Mouse (Mus musculus): Measurements from ENCODE around the gene Hoxa7. TPM values are rescaled to one million over a fixed set of nuclear protein-coding genes. Genes with fewer than 3 reads are reported as not detected.

Hoxa7 gene
- polyA plus RNA-seq, 1 experiment from 2014 or later = not detected

DNA sequence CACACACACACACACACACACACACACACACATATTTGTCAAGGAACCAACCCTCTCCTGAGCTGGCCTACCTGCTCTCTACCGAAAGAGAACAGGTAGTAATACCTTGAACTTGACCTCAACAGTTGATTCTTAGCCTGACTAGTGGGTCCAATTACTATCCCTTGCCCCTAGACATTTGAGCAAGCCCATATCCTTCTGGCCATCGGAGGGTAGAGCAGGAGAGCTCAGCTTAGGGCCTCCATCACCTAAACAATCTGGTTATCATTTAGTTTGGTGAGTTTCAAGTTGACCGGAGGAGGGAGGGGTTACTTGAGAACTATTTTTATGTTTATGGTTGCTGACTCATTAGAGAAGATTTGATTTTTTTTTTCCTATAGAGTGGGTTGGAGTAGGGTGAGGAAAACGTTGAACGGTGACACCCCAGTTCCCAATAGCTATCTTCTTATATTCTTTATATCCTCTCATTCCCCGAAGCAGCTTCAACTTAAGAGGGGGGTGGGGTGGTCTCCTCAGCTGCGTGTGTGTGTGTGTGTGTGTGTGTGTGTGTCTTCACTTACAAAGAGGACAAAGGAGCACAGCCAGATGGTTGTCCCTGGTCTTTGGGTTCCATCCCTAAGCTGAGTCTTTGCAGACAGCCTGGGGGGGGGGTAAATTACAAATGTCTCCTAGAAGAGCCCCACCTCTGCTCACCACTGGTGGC lies 29.7 kb upstream of the Hoxa7 start:
- Histone ChIP-seq H3K4me1 (no peaks in the 10 kb centered on the region), H3K4me2 (no peak overlapping the region), H3K36me3 (replicated peaks) (no peaks in the 10 kb centered on the region), H3K9ac (no peak overlapping the region), H3K4me3 (no peak overlapping the region), H3K27me3 (replicated peaks) (peaks cover 93% of the 10 kb centered on the region), H3K27ac (no peak overlapping the region), H3K9me3 (no peaks in the 10 kb centered on the region)
- 12% methylated on average over 7 of the region's 7 CpGs for WGBS
- ATAC-seq (replicated peaks) = no peak

DNA sequence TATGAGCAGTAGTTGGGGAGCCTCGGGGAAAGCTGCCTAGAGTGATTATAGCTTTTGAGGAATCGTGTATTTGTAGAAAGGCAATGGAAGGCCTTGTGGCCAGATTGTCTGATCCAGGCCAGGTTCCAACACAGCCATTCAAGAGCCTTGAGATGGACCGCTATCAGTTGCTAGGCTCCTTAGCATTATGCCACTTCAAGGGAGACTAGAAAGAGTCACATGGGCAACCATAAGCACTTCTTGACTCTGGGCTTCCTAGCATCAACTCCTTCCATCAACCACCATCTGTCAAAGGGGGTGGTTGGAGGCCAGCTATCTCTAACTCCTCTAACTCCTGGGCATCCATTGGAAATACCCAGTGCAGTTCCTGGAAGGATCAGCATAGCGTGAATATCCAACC lies 28.2 kb upstream of the Hoxa7 start:
- Histone ChIP-seq H3K27me3 (replicated peaks) (peaks cover 96% of the 10 kb centered on the region), H3K27ac (no peak overlapping the region), H3K36me3 (replicated peaks) (no peaks in the 10 kb centered on the region), H3K9me3 (no peaks in the 10 kb centered on the region), H3K4me3 (no peak overlapping the region), H3K4me2 (no peak overlapping the region), H3K4me1 (no peaks in the 10 kb centered on the region), H3K9ac (no peak overlapping the region)
- ATAC-seq (replicated peaks) = no peak
- 1% methylated on average over 4 of the region's 4 CpGs for WGBS

DNA sequence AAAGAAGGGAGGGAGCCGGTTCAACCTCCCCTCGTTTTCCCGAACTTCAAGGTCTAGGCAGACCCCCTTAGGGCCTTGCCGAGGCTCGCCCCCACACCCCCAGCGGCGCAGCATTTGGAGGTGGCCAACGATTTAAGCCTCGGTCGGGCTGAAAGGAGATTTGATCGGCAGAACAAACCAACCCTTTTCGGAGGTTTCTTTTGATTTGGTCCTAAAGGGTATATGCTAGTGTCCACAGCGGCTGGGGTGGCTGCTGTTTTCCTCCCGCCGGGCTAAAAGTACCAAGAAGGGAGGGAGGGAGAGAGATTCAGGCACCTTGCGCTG lies 27.7 kb upstream of the Hoxa7 start:
- ATAC-seq (replicated peaks) = no peak
- no peak overlapping the region for H3K27ac ChIP-seq
- peaks cover 97% of the 10 kb centered on the region for H3K27me3 ChIP-seq (replicated peaks)
- no peaks in the 10 kb centered on the region for H3K36me3 ChIP-seq (replicated peaks)
- no peak overlapping the region for H3K4me2 ChIP-seq
- H3K4me1 ChIP-seq = no peaks in the 10 kb centered on the region
- under 1% methylated on average over 16 of the region's 16 CpGs for WGBS
- no peaks in the 10 kb centered on the region for H3K9me3 ChIP-seq
- H3K4me3 ChIP-seq = no peak overlapping the region
- H3K9ac ChIP-seq = no peak overlapping the region

DNA sequence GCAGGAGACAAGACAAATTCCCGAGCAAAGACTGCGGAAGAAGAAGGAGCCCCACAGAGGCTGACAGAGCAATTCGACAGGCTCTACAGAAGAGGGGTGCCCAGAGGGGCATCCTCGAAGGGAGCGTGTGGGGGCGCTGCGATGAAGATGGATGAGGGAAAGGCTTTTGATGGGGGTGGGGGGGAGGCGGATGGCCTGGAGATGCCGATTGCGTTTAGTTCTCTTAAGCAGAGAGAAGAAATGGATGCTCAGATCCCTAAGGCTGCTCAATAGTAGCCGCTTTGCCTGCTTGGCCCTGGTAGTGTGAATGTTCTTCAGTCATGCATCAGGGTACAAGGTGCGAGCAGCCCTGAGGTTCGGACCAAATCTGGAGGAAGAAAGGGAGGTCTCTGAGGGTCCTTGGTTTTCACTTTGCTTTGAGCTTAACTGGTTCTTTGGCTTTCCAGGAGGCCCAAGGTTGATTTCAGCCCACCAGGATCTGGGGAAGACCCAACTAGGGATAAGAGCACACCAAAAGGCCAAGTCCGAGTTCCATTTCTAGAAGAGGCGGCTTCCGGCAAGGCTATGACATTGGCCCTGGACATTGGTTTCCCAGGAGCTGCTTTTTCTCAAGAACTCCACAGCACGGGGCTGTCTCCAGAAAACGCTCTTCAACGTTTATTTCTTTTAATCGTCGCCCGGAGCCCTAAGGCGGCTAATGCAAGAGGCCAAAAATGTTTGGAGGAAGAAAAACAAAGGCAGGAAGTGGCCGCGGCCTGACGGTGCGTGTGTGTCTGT lies 27.2 kb upstream of the Hoxa7 start:
- Histone ChIP-seq H3K36me3 (replicated peaks) (no peaks in the 10 kb centered on the region), H3K4me1 (no peaks in the 10 kb centered on the region), H3K9ac (no peak overlapping the region), H3K4me2 (no peak overlapping the region), H3K4me3 (no peak overlapping the region), H3K27me3 (replicated peaks) (peaks cover 96% of the 10 kb centered on the region), H3K9me3 (no peaks in the 10 kb centered on the region), H3K27ac (no peak overlapping the region)
- WGBS = 3% methylated on average over 27 of the region's 27 CpGs
- ATAC-seq (replicated peaks) = no peak

DNA sequence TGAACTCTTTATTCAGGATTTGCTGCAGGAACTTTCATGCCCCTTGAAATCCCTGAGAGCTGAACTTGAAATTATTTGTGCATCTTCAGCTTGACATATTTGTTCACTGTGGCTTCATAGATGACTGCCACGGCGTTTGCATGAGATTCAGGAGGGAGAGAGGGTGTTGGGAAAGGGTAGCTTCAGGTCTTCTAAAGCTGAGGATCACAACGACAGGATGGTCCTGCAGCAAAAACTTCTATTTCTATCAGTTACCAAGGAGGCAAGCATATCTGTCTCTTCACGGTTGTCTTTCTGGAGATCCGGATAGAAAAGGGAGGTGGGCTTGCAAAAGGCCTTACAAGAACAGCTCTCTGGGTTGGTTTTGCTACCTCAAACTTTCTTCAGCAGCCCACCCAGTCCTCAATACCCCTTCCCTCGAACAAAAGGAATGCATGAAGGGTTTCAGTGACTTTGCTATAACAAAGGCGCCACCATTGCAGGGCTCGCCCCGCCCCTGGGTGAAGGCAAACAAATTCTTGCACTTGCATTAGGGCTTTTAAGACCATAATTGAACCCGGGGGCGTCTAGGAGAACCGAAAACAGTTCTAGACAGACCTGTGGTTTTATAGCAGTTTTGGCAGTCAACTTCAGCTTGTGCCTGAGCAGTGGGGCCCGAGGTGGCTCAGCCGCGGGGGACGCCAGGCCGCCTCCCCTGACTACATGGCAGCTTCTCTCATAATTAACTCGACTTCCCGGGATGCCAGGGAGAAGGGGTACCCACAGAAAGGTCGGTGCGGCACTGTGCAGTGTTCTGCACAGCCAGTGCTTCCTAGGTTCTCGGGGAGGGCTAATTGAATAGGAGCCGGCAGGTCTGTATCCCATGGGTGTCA lies 26.3 kb upstream of the Hoxa7 start:
- Histone ChIP-seq H3K27me3 (replicated peaks) (peaks cover 96% of the 10 kb centered on the region), H3K9ac (no peak overlapping the region), H3K4me1 (no peaks in the 10 kb centered on the region), H3K9me3 (no peaks in the 10 kb centered on the region), H3K4me3 (no peak overlapping the region), H3K4me2 (no peak overlapping the region), H3K36me3 (replicated peaks) (no peaks in the 10 kb centered on the region), H3K27ac (no peak overlapping the region)
- 1% methylated on average over 23 of the region's 23 CpGs for WGBS
- no peak for ATAC-seq (replicated peaks)

DNA sequence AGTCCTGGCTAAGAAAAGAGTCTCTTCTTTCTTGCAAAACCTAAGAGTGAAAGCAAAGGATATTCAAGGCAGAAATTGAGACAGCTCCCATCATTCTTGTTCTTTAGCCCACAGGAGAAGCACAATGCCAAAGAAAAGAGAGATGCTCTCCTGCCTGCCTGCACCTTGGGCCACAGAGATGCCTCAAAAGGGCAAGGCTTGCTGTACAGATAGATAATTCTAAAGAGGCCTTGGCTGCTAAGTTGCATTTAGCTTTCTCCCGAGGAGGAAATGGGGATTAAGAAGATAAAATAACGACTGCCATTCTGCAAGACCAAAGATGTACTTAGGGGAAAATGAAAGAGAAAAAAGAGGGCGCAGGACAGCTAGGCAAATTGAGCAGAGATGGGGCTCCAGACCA lies 25.3 kb upstream of the Hoxa7 start:
- whole genome bisulfite sequencing = 6% methylated on average over 3 of the region's 3 CpGs
- Histone ChIP-seq H3K4me3 (no peak overlapping the region), H3K27ac (no peak overlapping the region), H3K4me2 (no peak overlapping the region), H3K9me3 (no peaks in the 10 kb centered on the region), H3K4me1 (no peaks in the 10 kb centered on the region), H3K36me3 (replicated peaks) (no peaks in the 10 kb centered on the region), H3K27me3 (replicated peaks) (peaks cover 96% of the 10 kb centered on the region), H3K9ac (no peak overlapping the region)
- no peak for ATAC-seq (replicated peaks)

DNA sequence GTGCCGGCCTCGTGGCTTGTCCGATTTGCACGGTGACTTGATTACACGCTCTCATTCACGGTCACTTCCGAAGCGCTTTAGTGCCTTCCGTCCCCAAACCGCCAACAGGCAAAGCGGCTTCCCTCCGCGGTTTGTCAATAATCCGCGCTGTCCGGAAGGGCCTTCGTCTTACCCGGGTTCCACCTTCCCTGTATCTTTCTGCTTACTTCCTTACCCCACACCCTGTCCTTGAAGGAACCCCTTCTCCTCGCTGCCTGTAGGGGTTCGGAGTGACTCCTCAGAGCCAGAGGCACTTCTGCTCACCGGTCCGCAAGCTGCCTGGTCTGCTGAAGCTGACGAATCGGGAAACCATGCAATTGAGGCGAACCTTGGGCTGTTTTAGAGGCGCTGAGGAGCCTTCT lies 24.7 kb upstream of the Hoxa7 start:
- WGBS = under 1% methylated on average over 26 of the region's 26 CpGs
- Histone ChIP-seq H3K9ac (no peak overlapping the region), H3K4me3 (no peak overlapping the region)

DNA sequence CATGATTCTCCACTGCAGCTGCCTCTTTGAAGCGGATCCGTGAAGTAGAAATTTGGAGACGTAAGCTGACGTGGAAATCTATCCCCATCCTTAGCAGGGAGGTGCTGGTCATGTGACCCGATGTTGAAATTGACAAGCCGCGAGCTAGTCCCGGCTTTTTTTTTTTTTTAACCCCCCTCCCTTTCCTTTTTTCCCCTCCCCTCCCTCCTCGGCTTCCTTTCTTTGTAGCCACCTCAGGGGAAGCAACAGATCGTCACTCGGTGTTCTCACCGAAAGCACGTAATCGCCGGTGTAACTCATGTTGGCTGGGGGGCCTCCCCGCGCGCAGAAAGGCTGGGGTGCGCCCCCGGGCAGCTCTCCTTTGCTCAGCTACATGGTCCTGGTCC lies 24.1 kb upstream of the Hoxa7 start, which contains the start of gene Hoxa11:
TSS of gene Hoxa11 (minus strand) at position 54 of the 386 bp plus-strand sequence.
- under 1% methylated on average over 20 of the region's 20 CpGs for WGBS
- H3K9ac ChIP-seq = no peak within 1 kb of the TSS
- H3K9me3 ChIP-seq = no peaks in the 10 kb centered on the region
- no peak within 1 kb of the TSS for H3K27ac ChIP-seq
- no peak within 1 kb of the TSS for H3K4me2 ChIP-seq
- no peak within 1 kb of the TSS for H3K4me3 ChIP-seq
- peaks cover 96% of the 10 kb centered on the region for H3K27me3 ChIP-seq (replicated peaks)
- ATAC-seq (replicated peaks) = no peak
- no peaks in the 10 kb centered on the region for H3K4me1 ChIP-seq
- no peaks in the 10 kb centered on the region for H3K36me3 ChIP-seq (replicated peaks)

More for the DNA sequence above, 24.7 kb upstream of the Hoxa7 start:
- Histone ChIP-seq H3K27me3 (replicated peaks) (peaks cover 96% of the 10 kb centered on the region), H3K4me1 (no peaks in the 10 kb centered on the region), H3K27ac (no peak overlapping the region), H3K36me3 (replicated peaks) (no peaks in the 10 kb centered on the region), H3K4me2 (no peak overlapping the region), H3K9me3 (no peaks in the 10 kb centered on the region)
- ATAC-seq (replicated peaks) = no peak

DNA sequence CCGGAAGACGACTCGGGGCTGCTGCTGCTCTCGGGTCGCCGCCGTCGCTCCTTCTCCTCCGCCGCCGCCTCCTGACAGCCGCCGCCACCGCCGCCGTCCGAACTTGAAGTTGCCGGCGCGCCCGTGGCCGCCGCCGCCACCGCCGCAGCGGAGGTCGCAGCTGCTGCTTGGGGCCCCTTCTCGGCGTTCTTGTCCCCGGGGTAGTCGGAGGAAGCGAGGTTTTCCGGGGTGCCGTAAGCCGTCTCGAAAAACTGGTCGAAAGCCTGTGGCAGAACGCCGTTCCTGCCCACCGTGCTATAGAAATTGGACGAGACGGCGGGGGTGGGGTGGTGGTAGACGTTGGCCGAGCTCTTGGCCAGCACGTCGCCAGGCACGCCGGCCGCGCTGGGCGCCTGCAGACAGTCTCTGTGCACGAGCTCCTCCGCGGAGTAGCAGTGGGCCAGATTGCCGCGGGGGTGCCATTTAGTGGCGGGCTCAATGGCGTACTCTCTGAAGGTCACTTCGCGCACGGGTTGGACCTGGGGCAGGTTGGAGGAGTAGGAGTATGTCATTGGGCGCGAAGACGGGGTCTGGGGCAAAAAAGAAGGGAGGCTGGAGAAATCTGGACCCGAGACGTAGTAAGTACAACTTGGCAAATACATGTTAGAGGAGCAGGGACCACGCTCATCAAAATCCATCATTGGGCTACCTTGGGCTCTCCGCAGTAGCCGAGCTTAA lies 23.5 kb upstream of the Hoxa7 start:
- ATAC-seq (replicated peaks) = no peak
- no peak overlapping the region for H3K4me3 ChIP-seq
- H3K4me1 ChIP-seq = 0 out of 2 replicates have a peak, but pooled peaks cover under 1% of the 10 kb centered on the region
- H3K27ac ChIP-seq = no peak overlapping the region
- H3K27me3 ChIP-seq (replicated peaks) = peaks cover 97% of the 10 kb centered on the region
- WGBS = under 1% methylated on average over 71 of the region's 71 CpGs
- no peaks in the 10 kb centered on the region for H3K36me3 ChIP-seq (replicated peaks)
- H3K9ac ChIP-seq = no peak overlapping the region
- H3K9me3 ChIP-seq = no peaks in the 10 kb centered on the region
- H3K4me2 ChIP-seq = no peak overlapping the region

DNA sequence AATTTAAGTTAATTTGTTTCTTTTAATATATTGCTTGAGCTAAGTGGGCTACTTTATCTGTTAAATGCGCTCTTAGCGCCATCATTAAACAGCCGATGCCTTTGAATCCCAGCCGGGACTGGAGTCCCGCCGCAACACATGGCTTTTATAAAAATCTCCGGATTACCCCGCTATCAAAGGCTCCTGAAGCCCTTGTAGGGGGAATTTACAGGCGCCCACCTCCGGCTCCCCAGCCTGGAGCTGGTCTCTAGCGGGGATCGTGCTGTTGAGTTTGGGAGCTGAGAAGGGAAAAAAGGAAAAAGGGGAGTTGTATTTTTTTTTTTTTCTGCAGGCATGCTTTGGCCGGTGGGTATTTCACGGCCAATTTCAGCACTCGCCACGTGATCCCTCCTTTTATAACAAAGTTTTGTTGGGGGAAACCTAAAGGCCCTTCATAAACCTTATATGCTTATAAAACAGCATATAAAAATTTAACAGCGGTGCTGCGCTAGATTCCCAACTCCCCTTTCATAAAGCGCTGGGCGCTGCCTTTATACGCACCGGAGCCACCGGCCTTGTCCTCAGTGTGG lies 22.9 kb upstream of the Hoxa7 start:
- 1% methylated on average over 23 of the region's 23 CpGs for WGBS
- H3K4me1 ChIP-seq = 0 out of 2 replicates have a peak, but pooled peaks cover 2% of the 10 kb centered on the region
- no peak overlapping the region for H3K4me3 ChIP-seq
- peaks cover 97% of the 10 kb centered on the region for H3K27me3 ChIP-seq (replicated peaks)
- no peaks in the 10 kb centered on the region for H3K36me3 ChIP-seq (replicated peaks)
- H3K27ac ChIP-seq = no peak overlapping the region
- H3K9me3 ChIP-seq = no peaks in the 10 kb centered on the region
- ATAC-seq (replicated peaks) = no peak
- no peak overlapping the region for H3K9ac ChIP-seq
- no peak overlapping the region for H3K4me2 ChIP-seq

DNA sequence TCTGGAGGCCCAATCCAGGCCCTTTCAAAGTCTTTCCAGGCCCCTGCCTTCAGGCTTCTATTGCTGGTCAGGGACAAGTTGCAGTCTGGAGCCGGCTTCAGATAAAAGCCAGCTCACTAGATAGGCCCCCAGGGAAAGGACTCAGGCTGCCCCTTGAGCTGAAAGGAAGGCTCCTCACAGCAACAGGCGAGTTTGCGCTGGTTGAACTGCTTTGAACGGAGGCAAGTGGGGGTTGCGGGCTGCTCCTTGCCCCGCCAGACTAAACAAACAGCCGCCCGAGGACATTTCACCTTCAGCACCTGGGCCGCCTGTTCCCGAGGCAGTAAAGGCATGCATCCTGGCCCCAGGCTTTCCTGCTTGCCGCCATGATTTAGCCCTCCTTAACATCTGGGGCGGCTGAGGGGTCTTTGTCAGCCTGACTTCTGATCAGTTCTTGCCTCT lies 22.0 kb upstream of the Hoxa7 start:
- Histone ChIP-seq H3K4me3 (no peak overlapping the region), H3K4me1 (0 out of 2 replicates have a peak, but pooled peaks cover 2% of the 10 kb centered on the region), H3K36me3 (replicated peaks) (no peaks in the 10 kb centered on the region), H3K4me2 (no peak overlapping the region), H3K27ac (no peak overlapping the region), H3K9ac (no peak overlapping the region), H3K9me3 (no peaks in the 10 kb centered on the region), H3K27me3 (replicated peaks) (peaks cover 96% of the 10 kb centered on the region)
- 1% methylated on average over 12 of the region's 12 CpGs for WGBS
- ATAC-seq (replicated peaks) = no peak
